Mouse (Mus musculus) ES-Bruce4 (cell line): Measurements from ENCODE around the gene Samd15.

Experiments used
- CTCF ChIP-seq: IDR thresholded peaks from one replicate; pipeline ENCODE4 v1.8.1; 2011; ENCODE audit warnings: low read depth, low read length
- EP300 ChIP-seq: IDR thresholded peaks from 2 replicates; pipeline ENCODE4 v1.6.1; 2011; ENCODE audit warnings: low read depth, low read length; ENCODE audit not compliant: insufficient read depth
- POLR2A ChIP-seq: IDR thresholded peaks from one replicate; pipeline ENCODE4 v1.8.1; 2011; ENCODE audit warnings: low read length; ENCODE audit not compliant: insufficient read depth

DNA sequence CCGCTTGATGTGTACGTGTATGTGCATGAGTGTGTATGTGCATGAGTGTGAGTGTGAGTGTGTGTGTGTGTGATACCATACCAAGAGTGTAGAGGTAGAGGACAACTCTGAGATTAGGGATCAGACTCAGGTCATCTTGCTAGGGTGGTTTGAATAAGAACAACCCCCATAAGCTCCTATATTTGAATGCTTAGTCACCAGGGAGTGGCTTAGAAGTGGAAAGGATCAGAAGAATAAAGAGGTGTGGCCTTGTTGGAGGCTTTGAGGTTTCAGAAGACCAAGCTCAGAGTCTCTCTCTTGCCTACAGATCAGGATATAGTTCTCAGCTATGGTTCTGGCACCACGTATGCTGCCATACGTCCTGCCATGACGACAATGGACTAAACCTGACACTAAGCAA, 57.1 kb downstream of the Samd15 start:
- no peak for TF ChIP-seq CTCF
- no peak for TF ChIP-seq POLR2A
- no peak for TF ChIP-seq EP300
